Mouse (Mus musculus): ENCODE results near the gene Tle3.

The Tle3 gene

GRCm38 (mm10) chr9:61358933-61359332, 13.2 kb upstream of the Tle3 start:
- no peak for DNase-seq (ENCODE audit: low spot score)

GRCm38 (mm10) chr9:61359741-61360140, 12.4 kb upstream of the Tle3 start:
- DNase-seq (ENCODE audit: low spot score) = no peak

GRCm38 (mm10) chr9:61360163-61360562, 12.0 kb upstream of the Tle3 start:
- no peak for DNase-seq (ENCODE audit: low spot score)

GRCm38 (mm10) chr9:61360727-61361631, 11.2 kb upstream of the Tle3 start:
- DNase-seq (ENCODE audit: low spot score) = no peak

- no peak for DNase-seq (ENCODE audit: low spot score)
These were observed 9.0 kb upstream of the Tle3 start for GRCm38 (mm10) chr9:61363194-61363593.

- no peak for DNase-seq (ENCODE audit: low spot score)
These were observed 6.1 kb upstream of the Tle3 start for GRCm38 (mm10) chr9:61366108-61366507.

GRCm38 (mm10) chr9:61367156-61367555, 5.0 kb upstream of the Tle3 start:
- DNase-seq (ENCODE audit: low spot score) = no peak

- no peak for DNase-seq (ENCODE audit: low spot score)
These were observed 4.2 kb upstream of the Tle3 start for GRCm38 (mm10) chr9:61367857-61368566.

- no peak for DNase-seq (ENCODE audit: low spot score)
These were observed 3.5 kb upstream of the Tle3 start for GRCm38 (mm10) chr9:61368567-61369240.

GRCm38 (mm10) chr9:61369316-61370273, 2.6 kb upstream of the Tle3 start:
- DNase-seq (ENCODE audit: low spot score) = no peak

- peak; percentile 96 for DNase-seq (ENCODE audit: low spot score)
These were observed 1.7 kb upstream of the Tle3 start for GRCm38 (mm10) chr9:61370454-61370888.

GRCm38 (mm10) chr9:61370889-61371754, 1.0 kb upstream of the Tle3 start:
- DNase-seq (ENCODE audit: low spot score) = peak; percentile 58

GRCm38 (mm10) chr9:61372510-61372975, 377 bp downstream of the Tle3 start:
- no peak for DNase-seq (ENCODE audit: low spot score)

GRCm38 (mm10) chr9:61372976-61373633, 939 bp downstream of the Tle3 start:
- DNase-seq (ENCODE audit: low spot score) = no peak

- no peak for DNase-seq (ENCODE audit: low spot score)
These were observed 1.4 kb downstream of the Tle3 start for GRCm38 (mm10) chr9:61373634-61373941.

GRCm38 (mm10) chr9:61373942-61374900, 2.1 kb downstream of the Tle3 start:
- DNase-seq (ENCODE audit: low spot score) = no peak

GRCm38 (mm10) chr9:61375002-61375401, 2.8 kb downstream of the Tle3 start:
- no peak for DNase-seq (ENCODE audit: low spot score)

- no peak for DNase-seq (ENCODE audit: low spot score)
These were observed 3.8 kb downstream of the Tle3 start for GRCm38 (mm10) chr9:61375802-61376561.
